ENCODE assay signal across 10 mouse cellular contexts in genomic region chr17:24437016-24437415, GRCm38 (mm10). TPM values are rescaled to one million over a fixed set of nuclear protein-coding genes. Genes with fewer than 3 reads are reported as not detected.
DNase-seq lines count a peak whose midpoint lies in the region; ATAC-seq and TF ChIP-seq lines count a peak whose summit lies in the region.
"Had no signal": no experiment of that assay in that cellular context is flagged by ENCODE, and none has a peak within 500 bp of the region (broad histone marks: within the 10 kb centered on the region; RNA-seq: fewer than 3 reads in every experiment).

No protein-coding gene starts in this region.

- H3K9me3 ChIP-seq in kidney, embryonic 14.5 days (ENCODE audit: control insufficient read depth, low read length), result no peaks in the 10 kb centered on the region
- H3K9me3 ChIP-seq: embryonic facial prominence, embryonic 12.5 days; liver, embryonic 15.5 days had no signal

- H3K27me3 ChIP-seq in kidney, embryonic 14.5 days (ENCODE audit: control insufficient read depth, insufficient read depth, low read length), result no peaks in the 10 kb centered on the region
- H3K27me3 ChIP-seq: embryonic facial prominence, embryonic 12.5 days; liver, embryonic 15.5 days had no signal

- peaks cover 55% of the 10 kb centered on the region for H3K36me3 ChIP-seq in kidney, embryonic 14.5 days (ENCODE audit: control insufficient read depth, insufficient read depth, low read length)

- TF ChIP-seq CTCF in layer of hippocampus, adult 2 months (conservative IDR thresholded peaks at IDR 0.05), result peak; percentile 92

- H3K27ac ChIP-seq in layer of hippocampus, adult 2 months, result no peak overlapping the region
- H3K27ac ChIP-seq in kidney, embryonic 14.5 days (ENCODE audit: low read depth, low read length), result no peak overlapping the region
- H3K27ac ChIP-seq: embryonic facial prominence, embryonic 12.5 days; liver, embryonic 15.5 days had no signal

- no peak overlapping the region for H3K9ac ChIP-seq in kidney, embryonic 14.5 days (ENCODE audit: low read depth, low read length)
- H3K9ac ChIP-seq: embryonic facial prominence, embryonic 12.5 days; liver, embryonic 15.5 days had no signal

- WGBS in kidney, embryonic 14.5 days, result 77% methylated on average over 5 of the region's 5 CpGs

- H3K4me1 ChIP-seq in kidney, embryonic 14.5 days (ENCODE audit: control insufficient read depth, insufficient read depth, low read length), result no peaks in the 10 kb centered on the region
- H3K4me1 ChIP-seq: embryonic facial prominence, embryonic 12.5 days; liver, embryonic 15.5 days had no signal

- no peak overlapping the region for H3K4me3 ChIP-seq in layer of hippocampus, adult 2 months
- no peak overlapping the region for H3K4me3 ChIP-seq in kidney, embryonic 14.5 days (ENCODE audit: low read length)
- H3K4me3 ChIP-seq: embryonic facial prominence, embryonic 12.5 days; liver, embryonic 15.5 days had no signal

- DNase-seq in layer of hippocampus, adult 2 months (ENCODE audit: low spot score in 2 of 2), result no peak
- DNase-seq in layer of hippocampus, postnatal 25 days (ENCODE audit: extremely low spot score in 1 of 2, low spot score in 1 of 2), result no peak
- peak; percentile 50 for DNase-seq in ZHBTc4 (ENCODE audit: low read depth, low spot score)
- DNase-seq in mesoderm, embryonic 11.5 days (ENCODE audit: low read depth, low spot score), result peak; percentile 57
- peak; percentile 39 for DNase-seq in thymus, postnatal 25 days
- DNase-seq in adrenal gland, postnatal 10 days, result no peak

- H3K4me2 ChIP-seq in kidney, embryonic 14.5 days (replicated peaks; ENCODE audit: low read depth, low read length), result no peak overlapping the region
- H3K4me2 ChIP-seq: embryonic facial prominence, embryonic 12.5 days; liver, embryonic 15.5 days had no signal

- peak; percentile 85 for ATAC-seq in erythroblast, adult 5-6 weeks (replicated peaks; ENCODE audit: low FRiP score, poor library complexity, severe bottlenecking)
- peak; percentile 61; the same call in 1 of the 2 replicates for ATAC-seq in kidney, embryonic 14.5 days (ENCODE audit: low FRiP score, low TSS enrichment)

RNA-seq across cellular contexts. Expression of gene Dnase1l2, which starts 5.9 kb away (rescaled TPM):
- total RNA-seq in layer of hippocampus, adult 2 months (2021), result 10 to 100 TPM in 1 of 2 experiments, 1 to 10 TPM in 1; 5.4 to 10.7 TPM
- total RNA-seq in layer of hippocampus, postnatal 25 days (2021), result 1 to 10 TPM; 6.0 to 7.8 TPM
- total RNA-seq in erythroblast, adult 5-6 weeks (2015; ENCODE audit: low replicate concordance), result 2.1 TPM in 1 of 2 replicates, not detected in the other
- total RNA-seq in erythroblast, adult 5-6 weeks (2017; ENCODE audit: low replicate concordance), result 0.85 and 5.6 TPM in 2 replicates
- 2.5 and 2.8 TPM in 2 replicates for polyA plus RNA-seq in kidney, embryonic 14.5 days (2014; fragmentation: Nextera tagmentation; extraction: Ambion mirVana)
- 1 to 10 TPM in 1 of 2 experiments, under 1 TPM in 1; 0.96 to 3.0 TPM for total RNA-seq in adrenal gland, postnatal 10 days (2021)

RNA-seq across cellular contexts. Expression of gene Eci1, which starts 10.6 kb away (rescaled TPM):
- 10 to 100 TPM; 30.7 to 35.5 TPM for total RNA-seq in layer of hippocampus, adult 2 months (2021)
- total RNA-seq in layer of hippocampus, postnatal 25 days (2021), result 10 to 100 TPM; 23.3 to 26.9 TPM
- total RNA-seq in erythroblast, adult 5-6 weeks (2015; ENCODE audit: low replicate concordance), result 2.7 and 5.4 TPM in 2 replicates
- 4.3 and 15.3 TPM in 2 replicates for total RNA-seq in erythroblast, adult 5-6 weeks (2017; ENCODE audit: low replicate concordance)
- 114 and 120 TPM in 2 replicates for polyA plus RNA-seq in kidney, embryonic 14.5 days (2014; fragmentation: Nextera tagmentation; extraction: Ambion mirVana)
- 100 to 1,000 TPM; 654 to 683 TPM for total RNA-seq in adrenal gland, postnatal 10 days (2021)

RNA-seq across cellular contexts. Expression of gene Rnps1, which starts 22.7 kb away (rescaled TPM):
- total RNA-seq in layer of hippocampus, adult 2 months (2021), result 100 to 1,000 TPM; 127 to 134 TPM
- 100 to 1,000 TPM; 117 to 120 TPM for total RNA-seq in layer of hippocampus, postnatal 25 days (2021)
- 38.7 and 42.8 TPM in 2 replicates for total RNA-seq in erythroblast, adult 5-6 weeks (2015; ENCODE audit: low replicate concordance)
- 43.6 and 43.7 TPM in 2 replicates for total RNA-seq in erythroblast, adult 5-6 weeks (2017; ENCODE audit: low replicate concordance)
- polyA plus RNA-seq in kidney, embryonic 14.5 days (2014; fragmentation: Nextera tagmentation; extraction: Ambion mirVana), result 306 and 312 TPM in 2 replicates
- total RNA-seq in adrenal gland, postnatal 10 days (2021), result 100 to 1,000 TPM in 1 of 2 experiments, 10 to 100 TPM in 1; 79.5 to 103 TPM

RNA-seq across cellular contexts. Expression of gene E4f1, which starts 33.1 kb away (rescaled TPM):
- total RNA-seq in layer of hippocampus, adult 2 months (2021), result 10 to 100 TPM; 34.0 to 39.4 TPM
- 10 to 100 TPM; 25.4 to 36.0 TPM for total RNA-seq in layer of hippocampus, postnatal 25 days (2021)
- 15.0 and 20.9 TPM in 2 replicates for total RNA-seq in erythroblast, adult 5-6 weeks (2015; ENCODE audit: low replicate concordance)
- total RNA-seq in erythroblast, adult 5-6 weeks (2017; ENCODE audit: low replicate concordance), result 13.4 and 14.1 TPM in 2 replicates
- 21.6 and 23.2 TPM in 2 replicates for polyA plus RNA-seq in kidney, embryonic 14.5 days (2014; fragmentation: Nextera tagmentation; extraction: Ambion mirVana)
- total RNA-seq in adrenal gland, postnatal 10 days (2021), result 10 to 100 TPM; 19.0 to 25.2 TPM

RNA-seq across cellular contexts. Expression of gene Pgp, which starts 33.2 kb away (rescaled TPM):
- total RNA-seq in layer of hippocampus, adult 2 months (2021), result 10 to 100 TPM; 58.2 to 62.7 TPM
- total RNA-seq in layer of hippocampus, postnatal 25 days (2021), result 10 to 100 TPM; 61.5 to 74.6 TPM
- total RNA-seq in erythroblast, adult 5-6 weeks (2015; ENCODE audit: low replicate concordance), result 14.2 and 20.2 TPM in 2 replicates
- total RNA-seq in erythroblast, adult 5-6 weeks (2017; ENCODE audit: low replicate concordance), result 6.1 and 8.1 TPM in 2 replicates
- polyA plus RNA-seq in kidney, embryonic 14.5 days (2014; fragmentation: Nextera tagmentation; extraction: Ambion mirVana), result 54.1 and 65.0 TPM in 2 replicates
- 10 to 100 TPM; 44.0 to 49.2 TPM for total RNA-seq in adrenal gland, postnatal 10 days (2021)

Comparison
In these comparisons a context has a peak if more than half of its experiments do, and no peak if none do; other contexts are left out.
1. DNase-seq: peak in ZHBTc4 (single experiment), mesoderm, embryonic 11.5 days (single experiment) and thymus, postnatal 25 days (single experiment); none in layer of hippocampus, adult 2 months (0 of 2), layer of hippocampus, postnatal 25 days (0 of 2) and adrenal gland, postnatal 10 days (single experiment).
2. RNA of gene Eci1, which starts 10.6 kb away (total RNA-seq): 654 to 683 TPM in adrenal gland, postnatal 10 days; 30.7 to 35.5 TPM in layer of hippocampus, adult 2 months, 23.3 to 26.9 TPM in layer of hippocampus, postnatal 25 days and 2.7 to 15.3 TPM in erythroblast, adult 5-6 weeks; every median in the first group is over 10 times any median in the second.